Mouse (Mus musculus): Measurements from ENCODE around the gene Pla2g3. TPM values are rescaled to one million over a fixed set of nuclear protein-coding genes. Genes with fewer than 3 reads are reported as not detected.

Pla2g3 gene
- polyA plus RNA-seq, 1 experiment from 2014 or later = 0.44 TPM

DNA sequence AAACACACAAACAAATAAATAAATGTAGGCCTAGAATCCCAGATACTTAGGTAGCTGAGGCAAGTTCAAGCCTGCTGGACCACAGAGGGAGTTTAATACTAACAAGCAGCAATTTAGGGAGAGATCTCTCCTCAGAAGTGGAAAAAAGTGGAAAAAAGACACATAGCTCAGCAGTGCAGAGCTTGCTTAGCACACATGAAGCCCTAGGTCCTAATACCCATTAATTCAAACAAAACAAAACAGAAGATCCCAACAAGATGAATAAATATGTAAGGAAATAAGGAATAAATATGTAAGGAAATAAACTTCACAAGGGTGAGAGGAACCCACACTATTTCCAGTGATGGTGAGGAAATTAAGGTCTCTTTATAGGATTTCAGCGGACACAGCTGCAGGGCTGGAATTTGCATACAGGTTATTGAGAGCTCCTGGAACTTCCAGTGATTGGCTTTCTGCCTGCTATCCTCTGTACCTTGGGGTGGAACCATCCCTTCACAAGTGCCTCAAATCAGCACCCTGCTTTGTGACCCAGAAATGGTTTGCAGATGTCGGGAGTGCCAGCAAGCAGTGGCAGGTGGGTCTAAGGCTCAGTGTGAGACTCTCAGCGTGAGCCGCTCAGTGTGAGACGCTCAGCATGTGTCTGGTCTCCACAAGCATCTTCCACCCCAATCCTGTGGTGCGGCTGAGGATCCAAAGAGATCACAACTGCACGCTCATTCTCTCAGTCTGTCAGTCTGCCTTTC, 35.9 kb downstream of the Pla2g3 start:
- H3K4me1 ChIP-seq = peaks cover 3% of the 10 kb centered on the region
- peaks cover 100% of the 10 kb centered on the region for H3K36me3 ChIP-seq
- H3K9ac ChIP-seq = no peak overlapping the region
- no peak overlapping the region for H3K4me2 ChIP-seq
- ATAC-seq (replicated peaks; ENCODE audit: low FRiP score) = no peak
- 87% methylated on average over 7 of the region's 7 CpGs for WGBS
- H3K9me3 ChIP-seq (replicated peaks) = no peaks in the 10 kb centered on the region
- H3K27me3 ChIP-seq = no peaks in the 10 kb centered on the region
- no peak overlapping the region for H3K4me3 ChIP-seq (replicated peaks)
- H3K27ac ChIP-seq = no peak overlapping the region

DNA sequence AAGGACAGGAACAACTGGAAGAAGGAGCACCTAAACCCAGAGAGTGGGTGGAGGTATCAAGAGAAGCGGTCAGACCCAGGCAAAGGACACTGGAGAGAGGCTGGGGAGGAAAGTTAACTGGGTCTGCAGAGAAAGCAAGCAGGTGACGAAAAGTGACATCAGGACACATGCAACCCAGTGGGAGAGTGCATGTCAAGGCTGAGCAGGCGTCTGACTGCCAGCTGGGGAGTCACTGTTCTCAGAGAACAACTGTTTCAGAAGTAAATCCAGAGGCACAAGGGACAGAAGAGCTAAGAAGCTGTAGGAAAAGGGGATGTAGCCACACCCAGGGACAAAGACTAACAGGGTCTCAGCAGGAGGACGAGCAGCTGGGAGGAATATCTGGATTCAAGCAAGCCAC, 37.5 kb downstream of the Pla2g3 start:
- no peak overlapping the region for H3K4me3 ChIP-seq (replicated peaks)
- H3K9me3 ChIP-seq (replicated peaks) = no peaks in the 10 kb centered on the region
- H3K27ac ChIP-seq = no peak overlapping the region
- H3K4me2 ChIP-seq = no peak overlapping the region
- no peaks in the 10 kb centered on the region for H3K27me3 ChIP-seq
- no peak overlapping the region for H3K9ac ChIP-seq
- peaks cover 3% of the 10 kb centered on the region; the same call in 1 of the 2 replicates for H3K4me1 ChIP-seq
- H3K36me3 ChIP-seq = peaks cover 100% of the 10 kb centered on the region
- WGBS = 89% methylated on average over 4 of the region's 4 CpGs
- no peak for ATAC-seq (replicated peaks; ENCODE audit: low FRiP score)

DNA sequence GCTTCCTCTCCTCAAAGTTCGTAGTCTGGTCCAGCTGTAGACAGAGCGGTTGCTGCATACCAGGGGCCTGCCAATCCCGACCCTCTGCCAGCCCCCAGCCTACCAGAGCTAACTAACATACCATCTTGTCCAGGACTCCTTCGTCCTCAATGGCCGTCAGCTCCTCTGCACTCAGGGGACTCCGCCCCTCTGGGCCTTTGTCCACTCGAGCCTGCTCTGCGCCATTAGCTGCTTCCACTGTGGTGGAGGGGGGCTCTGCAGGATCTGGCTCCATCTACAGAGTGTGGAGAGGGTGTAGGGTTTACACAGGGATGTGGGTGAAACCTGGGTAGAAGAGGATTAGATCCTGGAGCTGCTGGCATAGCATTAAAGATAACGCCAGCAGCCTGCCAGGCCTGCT, 38.1 kb downstream of the Pla2g3 start:
- Histone ChIP-seq H3K4me1 (0 out of 2 replicates have a peak, but pooled peaks cover 3% of the 10 kb centered on the region), H3K9ac (no peak overlapping the region), H3K27me3 (no peaks in the 10 kb centered on the region), H3K9me3 (replicated peaks) (no peaks in the 10 kb centered on the region), H3K4me3 (replicated peaks) (no peak overlapping the region), H3K36me3 (peaks cover 100% of the 10 kb centered on the region), H3K4me2 (no peak overlapping the region), H3K27ac (no peak overlapping the region)
- ATAC-seq (replicated peaks; ENCODE audit: low FRiP score) = no peak
- WGBS = 85% methylated on average over 9 of the region's 9 CpGs

DNA sequence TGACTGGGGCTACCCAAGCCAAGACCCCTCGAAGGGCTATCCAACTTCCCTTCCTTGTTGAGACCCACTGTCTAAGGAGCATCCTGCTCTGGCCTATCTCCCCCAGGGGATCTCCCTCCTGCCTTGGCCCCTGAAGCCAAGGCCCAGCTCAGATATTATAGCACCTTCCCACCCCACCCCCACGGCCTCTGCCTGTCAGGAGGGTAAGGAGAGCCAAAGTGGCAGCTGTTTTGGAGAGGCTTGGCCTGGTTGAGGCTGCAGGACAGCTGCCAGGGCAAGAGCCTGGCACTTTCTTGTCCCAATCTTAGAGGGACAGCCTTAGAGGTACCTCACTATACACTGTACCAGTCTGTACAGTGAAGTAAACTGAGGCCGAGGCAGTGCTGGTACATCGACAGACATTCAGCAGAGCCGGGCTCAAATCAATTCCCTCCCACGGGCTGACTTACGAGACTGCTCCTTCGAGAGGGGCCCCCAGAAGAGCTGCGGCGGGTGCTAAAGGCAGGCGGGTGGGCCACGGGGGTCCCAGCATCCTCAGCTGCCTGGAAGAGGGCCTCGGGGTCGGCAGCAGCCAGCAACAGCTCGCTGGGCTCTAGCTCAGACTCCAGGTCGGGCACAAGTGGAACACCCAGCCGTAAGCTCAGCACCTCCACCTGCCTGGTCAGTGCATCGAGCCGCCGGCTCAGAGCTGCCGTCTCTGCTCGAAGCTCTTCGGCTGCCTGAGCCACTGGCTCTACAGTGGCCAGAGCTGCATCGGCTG, 39.1 kb downstream of the Pla2g3 start:
- no peaks in the 10 kb centered on the region for H3K4me1 ChIP-seq
- no peak overlapping the region for H3K27ac ChIP-seq
- peaks cover 100% of the 10 kb centered on the region for H3K36me3 ChIP-seq
- ATAC-seq (replicated peaks; ENCODE audit: low FRiP score) = no peak
- WGBS = 88% methylated on average over 24 of the region's 24 CpGs
- H3K9ac ChIP-seq = no peak overlapping the region
- H3K9me3 ChIP-seq (replicated peaks) = no peaks in the 10 kb centered on the region
- no peak overlapping the region for H3K4me2 ChIP-seq
- H3K27me3 ChIP-seq = no peaks in the 10 kb centered on the region
- H3K4me3 ChIP-seq (replicated peaks) = no peak overlapping the region

DNA sequence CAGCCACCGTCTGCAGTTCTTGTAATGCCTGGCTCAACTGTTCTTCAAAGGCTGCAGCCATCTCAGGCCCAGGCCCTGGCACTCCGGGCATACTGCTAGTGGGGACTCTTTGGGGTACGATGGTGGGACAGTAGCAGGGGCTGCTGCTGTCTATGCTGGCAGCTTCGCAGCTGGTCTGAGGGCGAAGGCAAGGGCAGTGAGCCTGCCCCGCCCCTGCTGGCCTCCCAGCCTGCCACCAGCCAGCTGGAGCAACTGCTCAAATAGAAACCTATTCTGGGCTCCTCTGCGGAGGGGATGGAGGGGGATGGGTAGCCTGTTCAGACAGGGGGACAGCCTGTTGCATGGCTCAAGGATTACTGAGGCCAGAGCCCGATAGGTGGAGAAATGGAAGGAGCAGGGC, 39.7 kb downstream of the Pla2g3 start:
- Histone ChIP-seq H3K4me2 (no peak overlapping the region), H3K27me3 (no peaks in the 10 kb centered on the region), H3K9ac (no peak overlapping the region), H3K4me1 (no peaks in the 10 kb centered on the region), H3K27ac (no peak overlapping the region), H3K36me3 (peaks cover 100% of the 10 kb centered on the region), H3K4me3 (replicated peaks) (no peak overlapping the region), H3K9me3 (replicated peaks) (no peaks in the 10 kb centered on the region)
- no peak for ATAC-seq (replicated peaks; ENCODE audit: low FRiP score)
- WGBS = 89% methylated on average over 8 of the region's 8 CpGs

DNA sequence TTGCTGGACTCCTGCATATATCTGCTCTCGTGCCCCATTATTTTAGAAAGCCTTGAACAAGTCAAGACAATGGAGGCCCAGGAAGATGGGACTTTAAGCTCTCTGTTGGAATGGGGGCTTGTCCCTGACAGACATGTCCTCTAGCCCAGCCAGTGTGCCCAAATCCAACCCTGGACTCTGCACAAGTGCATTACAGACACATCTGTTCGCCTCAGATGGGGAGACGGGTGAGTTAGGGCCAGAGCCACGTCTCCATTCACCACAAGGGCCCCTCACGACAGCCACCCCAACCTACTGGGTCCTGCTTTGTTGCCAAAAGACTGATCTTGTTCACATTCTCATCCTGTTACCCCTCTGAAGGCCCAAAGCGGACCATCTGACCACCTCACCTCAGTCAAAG, 40.1 kb downstream of the Pla2g3 start:
- ATAC-seq (replicated peaks; ENCODE audit: low FRiP score) = no peak
- Histone ChIP-seq H3K9ac (no peak overlapping the region), H3K4me2 (no peak overlapping the region), H3K4me3 (replicated peaks) (no peak overlapping the region), H3K4me1 (no peaks in the 10 kb centered on the region), H3K27me3 (no peaks in the 10 kb centered on the region), H3K9me3 (replicated peaks) (no peaks in the 10 kb centered on the region), H3K27ac (no peak overlapping the region), H3K36me3 (peaks cover 100% of the 10 kb centered on the region)
- WGBS = 92% methylated on average over 6 of the region's 6 CpGs

DNA sequence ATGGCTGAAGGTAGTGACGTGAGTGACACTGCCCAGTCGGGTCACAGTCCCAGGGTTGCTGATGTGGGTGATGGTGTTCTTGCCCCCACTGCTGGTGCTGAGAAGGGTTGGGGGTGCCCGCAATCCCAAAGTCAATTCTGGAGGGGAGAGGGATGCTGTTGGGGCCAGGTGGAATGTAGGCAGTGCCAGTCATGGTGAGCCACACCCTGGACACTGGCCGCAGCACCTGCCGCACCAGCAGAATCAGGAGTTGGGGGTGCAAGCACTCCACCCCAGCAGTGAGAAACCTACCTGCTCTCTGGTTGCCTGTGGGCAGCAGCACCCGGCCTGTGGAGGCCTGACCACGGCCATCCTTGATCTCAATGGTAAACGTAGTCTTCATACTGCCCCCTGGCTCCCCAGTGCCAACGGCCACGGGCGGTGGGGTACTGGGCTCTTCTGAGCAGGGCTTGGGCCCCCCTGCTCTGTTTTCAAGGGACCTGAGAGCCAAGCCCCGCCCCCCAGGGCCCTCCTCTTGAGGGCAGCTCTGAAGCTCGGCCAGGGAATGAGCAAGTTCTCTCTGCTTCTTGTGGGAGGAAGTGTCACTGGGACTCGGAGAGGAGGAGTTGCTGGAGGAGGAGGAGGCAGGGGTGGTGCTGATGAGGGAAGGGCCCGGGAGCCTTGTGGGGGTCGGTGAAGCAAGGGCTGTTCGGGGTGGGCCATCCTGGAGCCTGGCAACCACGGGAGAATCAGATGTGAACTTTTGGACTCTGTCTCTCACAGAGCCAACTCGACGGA, 41.6 kb downstream of the Pla2g3 start:
- Histone ChIP-seq H3K4me1 (no peaks in the 10 kb centered on the region), H3K27ac (no peak overlapping the region), H3K4me2 (no peak overlapping the region), H3K4me3 (replicated peaks) (no peak overlapping the region), H3K36me3 (peaks cover 100% of the 10 kb centered on the region), H3K9me3 (replicated peaks) (no peaks in the 10 kb centered on the region), H3K27me3 (no peaks in the 10 kb centered on the region), H3K9ac (no peak overlapping the region)
- WGBS = 73% methylated on average over 20 of the region's 20 CpGs
- ATAC-seq (replicated peaks; ENCODE audit: low FRiP score) = 0 out of 2 replicates have a peak, but pooled peaks have one; percentile 9

DNA sequence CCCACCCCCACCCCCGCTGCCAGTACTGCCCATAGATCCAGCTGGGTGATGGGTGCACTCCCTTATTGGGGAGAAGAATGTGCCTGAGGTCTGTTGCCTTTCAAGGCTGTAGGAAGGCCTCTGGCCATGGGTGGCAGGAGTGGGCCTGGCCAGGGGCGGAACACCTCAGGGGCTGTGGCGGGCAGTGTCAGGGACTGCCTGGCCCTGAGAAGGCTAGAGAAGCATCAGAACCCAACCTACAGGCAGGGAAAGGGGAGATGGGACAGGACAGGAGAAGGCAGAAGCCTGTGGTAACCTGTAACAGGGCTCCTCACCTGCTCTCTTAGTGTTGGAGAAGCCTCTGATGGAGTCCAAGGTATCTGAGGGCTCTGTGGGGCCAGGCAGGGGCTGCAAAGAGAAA, 42.6 kb downstream of the Pla2g3 start:
- no peaks in the 10 kb centered on the region for H3K9me3 ChIP-seq (replicated peaks)
- no peak overlapping the region for H3K4me2 ChIP-seq
- peaks cover 8% of the 10 kb centered on the region for H3K4me1 ChIP-seq
- H3K27ac ChIP-seq = no peak overlapping the region
- H3K36me3 ChIP-seq = peaks cover 92% of the 10 kb centered on the region
- H3K9ac ChIP-seq = no peak overlapping the region
- ATAC-seq (replicated peaks; ENCODE audit: low FRiP score) = no peak
- H3K27me3 ChIP-seq = no peaks in the 10 kb centered on the region
- 98% methylated on average over 3 of the region's 3 CpGs for WGBS
- no peak overlapping the region for H3K4me3 ChIP-seq (replicated peaks)

DNA sequence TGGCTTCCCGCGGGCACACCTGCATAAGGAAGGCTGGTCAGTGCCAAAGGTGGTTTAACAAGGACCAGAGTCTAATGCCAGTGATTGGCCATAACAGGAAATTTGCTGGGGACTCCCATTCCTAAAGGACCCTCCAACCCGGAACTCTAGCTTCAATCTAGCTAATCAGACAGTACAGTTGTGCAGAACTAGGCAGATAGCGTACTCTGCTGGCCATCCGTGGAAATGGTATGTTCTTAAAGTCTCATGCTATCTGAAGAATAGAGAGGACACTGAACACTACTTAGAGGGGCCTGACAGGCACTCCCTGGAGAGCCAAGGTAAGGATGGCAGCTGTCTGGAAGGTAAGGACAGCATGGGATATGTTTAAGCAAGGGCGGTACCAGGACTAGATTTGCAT, 43.5 kb downstream of the Pla2g3 start:
- Histone ChIP-seq H3K27me3 (no peaks in the 10 kb centered on the region), H3K9ac (no peak overlapping the region), H3K36me3 (peaks cover 83% of the 10 kb centered on the region), H3K4me2 (no peak overlapping the region), H3K27ac (no peak overlapping the region), H3K4me1 (peaks cover 17% of the 10 kb centered on the region), H3K4me3 (replicated peaks) (no peak overlapping the region), H3K9me3 (replicated peaks) (no peaks in the 10 kb centered on the region)
- 84% methylated on average over 6 of the region's 6 CpGs for WGBS
- ATAC-seq (replicated peaks; ENCODE audit: low FRiP score) = no peak

DNA sequence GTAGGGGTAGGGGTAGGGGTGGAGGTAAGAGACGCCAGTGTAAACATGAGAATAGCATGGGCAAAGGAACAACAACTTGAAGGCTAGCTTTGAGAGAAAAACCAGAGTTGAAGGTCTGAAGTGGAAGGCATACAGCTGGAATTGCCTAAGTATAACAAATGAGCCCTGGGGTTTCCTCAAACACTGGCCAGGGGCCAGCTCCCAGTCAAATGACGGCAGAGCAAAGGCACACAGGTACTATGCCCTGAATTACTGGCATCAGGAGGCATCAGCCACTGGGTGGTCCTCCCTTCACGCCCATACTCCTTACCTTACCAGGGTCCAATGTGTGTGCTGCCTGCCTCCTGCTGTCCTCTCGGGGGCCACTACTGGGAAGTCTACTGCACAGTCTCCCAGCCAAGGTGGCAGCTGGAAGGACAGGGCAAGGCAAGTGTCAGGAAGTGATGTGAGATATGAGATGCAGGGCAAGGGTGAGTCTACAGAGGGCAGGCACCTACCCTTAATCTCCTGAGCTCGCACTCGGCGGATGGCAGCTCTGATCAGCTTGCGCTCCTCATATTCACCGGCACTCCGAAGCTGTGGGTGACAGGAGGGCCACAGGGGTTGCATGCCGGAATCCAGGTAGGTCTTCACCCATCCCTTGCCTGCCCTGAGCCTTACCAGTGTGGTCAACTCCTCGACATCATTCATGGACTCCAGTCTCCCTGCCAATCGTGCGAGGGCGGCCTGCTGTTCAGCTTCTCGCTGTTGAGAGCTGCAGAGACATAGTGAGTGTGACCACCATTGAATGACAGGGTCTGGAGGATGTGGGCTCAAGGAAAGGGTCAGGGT, 44.2 kb downstream of the Pla2g3 start:
- H3K4me2 ChIP-seq = no peak overlapping the region
- ATAC-seq (replicated peaks; ENCODE audit: low FRiP score) = no peak
- H3K27me3 ChIP-seq = no peaks in the 10 kb centered on the region
- H3K27ac ChIP-seq = no peak overlapping the region
- H3K9ac ChIP-seq = no peak overlapping the region
- no peaks in the 10 kb centered on the region for H3K9me3 ChIP-seq (replicated peaks)
- no peak overlapping the region for H3K4me3 ChIP-seq (replicated peaks)
- H3K4me1 ChIP-seq = peaks cover 24% of the 10 kb centered on the region
- H3K36me3 ChIP-seq = peaks cover 77% of the 10 kb centered on the region
- 86% methylated on average over 16 of the region's 16 CpGs for WGBS

DNA sequence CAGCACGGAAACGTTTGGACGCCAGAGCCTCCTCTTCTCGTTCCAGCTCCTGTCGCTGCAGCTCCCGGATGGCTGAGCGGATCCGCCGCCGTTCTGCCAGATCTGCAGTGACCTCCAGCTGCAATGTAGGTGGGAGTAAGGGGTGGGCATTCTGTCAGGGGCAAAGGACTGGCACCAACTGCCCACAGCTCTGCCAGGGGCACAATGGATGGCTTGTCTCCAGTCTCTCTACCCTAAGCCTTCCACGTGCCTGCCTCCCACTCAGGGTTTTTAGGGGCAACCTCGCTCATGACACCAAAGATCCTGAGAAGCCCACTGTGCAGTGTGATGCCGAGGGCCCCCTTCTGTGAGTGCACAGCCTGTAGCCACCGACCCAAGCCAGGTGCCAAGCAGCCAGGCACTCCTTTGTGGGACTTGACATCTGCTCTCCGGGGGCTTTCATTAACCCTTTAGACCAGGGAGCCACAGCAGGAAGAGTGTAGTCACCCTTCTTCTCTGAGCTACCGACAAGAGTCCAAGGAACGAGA, 45.4 kb downstream of the Pla2g3 start:
- no peak for ATAC-seq (replicated peaks; ENCODE audit: low FRiP score)
- no peak overlapping the region for H3K4me3 ChIP-seq (replicated peaks)
- H3K9ac ChIP-seq = no peak overlapping the region
- H3K9me3 ChIP-seq (replicated peaks) = no peaks in the 10 kb centered on the region
- H3K27ac ChIP-seq = no peak overlapping the region
- no peaks in the 10 kb centered on the region for H3K27me3 ChIP-seq
- peaks cover 36% of the 10 kb centered on the region for H3K4me1 ChIP-seq
- H3K4me2 ChIP-seq = no peak overlapping the region
- WGBS = 85% methylated on average over 17 of the region's 17 CpGs
- peaks cover 65% of the 10 kb centered on the region for H3K36me3 ChIP-seq
